Mouse (Mus musculus): ENCODE measurements around the gene Cdh1. TPM values are rescaled to one million over a fixed set of nuclear protein-coding genes. Genes with fewer than 3 reads are reported as not detected.
A peak's percentile ranks its signal among the peaks of the same experiment; 100 is the strongest.

The Cdh1 gene
- polyA plus RNA-seq, 1 experiment from 2014 or later: 26.6 TPM

- Histone ChIP-seq H3K4me1 (peaks cover 10% of the 10 kb centered on the region; the same call in 1 of the 2 replicates), H3K27ac (no peak overlapping the region), H3K9me3 (no peaks in the 10 kb centered on the region), H3K9ac (no peak overlapping the region), H3K4me3 (no peak overlapping the region), H3K4me2 (replicated peaks) (no peak overlapping the region), H3K27me3 (no peaks in the 10 kb centered on the region), H3K36me3 (no peaks in the 10 kb centered on the region)
- no peak for ATAC-seq (ENCODE audit: insufficient number of reproducible peaks, insufficient read depth, low FRiP score, low TSS enrichment)
- WGBS: 66% methylated on average over 10 of the region's 10 CpGs
These were observed 12.6 kb downstream of the Cdh1 start for GRCm38 (mm10) chr8:106615661-106616299.

GRCm38 (mm10) chr8:106616679-106617078 is 13.5 kb downstream of the Cdh1 start:
- Histone ChIP-seq H3K9me3 (no peaks in the 10 kb centered on the region), H3K36me3 (no peaks in the 10 kb centered on the region), H3K4me3 (no peak overlapping the region), H3K27me3 (no peaks in the 10 kb centered on the region), H3K9ac (no peak overlapping the region), H3K27ac (no peak overlapping the region), H3K4me1 (peaks cover 10% of the 10 kb centered on the region; the same call in 1 of the 2 replicates), H3K4me2 (replicated peaks) (no peak overlapping the region)
- WGBS: 39% methylated on average over 4 of the region's 4 CpGs
- ATAC-seq (ENCODE audit: insufficient number of reproducible peaks, insufficient read depth, low FRiP score, low TSS enrichment): no peak

GRCm38 (mm10) chr8:106617196-106617595 is 14.0 kb downstream of the Cdh1 start:
- Histone ChIP-seq H3K4me2 (replicated peaks) (no peak overlapping the region), H3K27ac (no peak overlapping the region), H3K4me1 (peaks cover 10% of the 10 kb centered on the region; the same call in 1 of the 2 replicates), H3K27me3 (no peaks in the 10 kb centered on the region), H3K36me3 (no peaks in the 10 kb centered on the region), H3K4me3 (no peak overlapping the region), H3K9ac (no peak overlapping the region), H3K9me3 (no peaks in the 10 kb centered on the region)
- WGBS: 19% methylated on average over 6 of the region's 6 CpGs
- no peak for ATAC-seq (ENCODE audit: insufficient number of reproducible peaks, insufficient read depth, low FRiP score, low TSS enrichment)

GRCm38 (mm10) chr8:106617865-106618264 is 14.7 kb downstream of the Cdh1 start:
- no peak overlapping the region for H3K9ac ChIP-seq
- no peak for ATAC-seq (ENCODE audit: insufficient number of reproducible peaks, insufficient read depth, low FRiP score, low TSS enrichment)
- no peak overlapping the region for H3K27ac ChIP-seq
- WGBS: 66% methylated on average over 6 of the region's 6 CpGs
- no peak overlapping the region for H3K4me3 ChIP-seq
- no peaks in the 10 kb centered on the region for H3K36me3 ChIP-seq
- no peaks in the 10 kb centered on the region for H3K27me3 ChIP-seq
- peaks cover 10% of the 10 kb centered on the region; the same call in 1 of the 2 replicates for H3K4me1 ChIP-seq
- H3K4me2 ChIP-seq (replicated peaks): no peak overlapping the region
- no peaks in the 10 kb centered on the region for H3K9me3 ChIP-seq

GRCm38 (mm10) chr8:106618324-106618723 is 15.2 kb downstream of the Cdh1 start:
- whole genome bisulfite sequencing: 38% methylated on average over 6 of the region's 6 CpGs

GRCm38 (mm10) chr8:106619549-106620245 is 16.5 kb downstream of the Cdh1 start:
- no peak overlapping the region for H3K9ac ChIP-seq
- no peak overlapping the region for H3K4me3 ChIP-seq
- WGBS: 32% methylated on average over 9 of the region's 9 CpGs
- H3K27me3 ChIP-seq: no peaks in the 10 kb centered on the region
- H3K27ac ChIP-seq: peak overlapping the region; percentile 32; the same call in 1 of the 2 replicates
- H3K9me3 ChIP-seq: no peaks in the 10 kb centered on the region
- no peak overlapping the region for H3K4me2 ChIP-seq (replicated peaks)
- peak; percentile 64; the same call in 1 of the 2 replicates for ATAC-seq (ENCODE audit: insufficient number of reproducible peaks, insufficient read depth, low FRiP score, low TSS enrichment)
- peaks cover 10% of the 10 kb centered on the region; the same call in 1 of the 2 replicates for H3K4me1 ChIP-seq
- H3K36me3 ChIP-seq: no peaks in the 10 kb centered on the region

More at GRCm38 (mm10) chr8:106618324-106618723, 15.2 kb downstream of the Cdh1 start:
- no peak overlapping the region for H3K4me2 ChIP-seq (replicated peaks)
- peaks cover 10% of the 10 kb centered on the region; the same call in 1 of the 2 replicates for H3K4me1 ChIP-seq
- ATAC-seq (ENCODE audit: insufficient number of reproducible peaks, insufficient read depth, low FRiP score, low TSS enrichment): no peak
- H3K9ac ChIP-seq: no peak overlapping the region
- H3K27me3 ChIP-seq: no peaks in the 10 kb centered on the region
- H3K36me3 ChIP-seq: no peaks in the 10 kb centered on the region
- no peak overlapping the region for H3K27ac ChIP-seq
- H3K9me3 ChIP-seq: no peaks in the 10 kb centered on the region
- no peak overlapping the region for H3K4me3 ChIP-seq

- H3K9ac ChIP-seq: no peak overlapping the region
- H3K9me3 ChIP-seq: no peaks in the 10 kb centered on the region
- no peaks in the 10 kb centered on the region for H3K36me3 ChIP-seq
- no peak for ATAC-seq (ENCODE audit: insufficient number of reproducible peaks, insufficient read depth, low FRiP score, low TSS enrichment)
- no peak overlapping the region for H3K27ac ChIP-seq
- 86% methylated on average over 2 of the region's 2 CpGs for WGBS
- peaks cover 10% of the 10 kb centered on the region; the same call in 1 of the 2 replicates for H3K4me1 ChIP-seq
- H3K27me3 ChIP-seq: no peaks in the 10 kb centered on the region
- no peak overlapping the region for H3K4me2 ChIP-seq (replicated peaks)
- H3K4me3 ChIP-seq: no peak overlapping the region
These were observed 17.3 kb downstream of the Cdh1 start for GRCm38 (mm10) chr8:106620488-106620887.

- no peaks in the 10 kb centered on the region for H3K36me3 ChIP-seq
- H3K4me3 ChIP-seq: no peak overlapping the region
- peaks cover 10% of the 10 kb centered on the region; the same call in 1 of the 2 replicates for H3K4me1 ChIP-seq
- 52% methylated on average over 5 of the region's 5 CpGs for WGBS
- H3K9ac ChIP-seq: no peak overlapping the region
- H3K9me3 ChIP-seq: no peaks in the 10 kb centered on the region
- H3K27ac ChIP-seq: no peak overlapping the region
- no peak overlapping the region for H3K4me2 ChIP-seq (replicated peaks)
- H3K27me3 ChIP-seq: no peaks in the 10 kb centered on the region
- ATAC-seq (ENCODE audit: insufficient number of reproducible peaks, insufficient read depth, low FRiP score, low TSS enrichment): no peak
These were observed 19.9 kb downstream of the Cdh1 start for GRCm38 (mm10) chr8:106623016-106623415.

- Histone ChIP-seq H3K27me3 (no peaks in the 10 kb centered on the region), H3K4me3 (no peak overlapping the region), H3K4me2 (replicated peaks) (no peak overlapping the region), H3K9ac (no peak overlapping the region), H3K36me3 (no peaks in the 10 kb centered on the region), H3K9me3 (no peaks in the 10 kb centered on the region), H3K27ac (no peak overlapping the region), H3K4me1 (peaks cover 10% of the 10 kb centered on the region; the same call in 1 of the 2 replicates)
- WGBS: 77% methylated on average over 3 of the region's 3 CpGs
- no peak for ATAC-seq (ENCODE audit: insufficient number of reproducible peaks, insufficient read depth, low FRiP score, low TSS enrichment)
These were observed 20.3 kb downstream of the Cdh1 start for GRCm38 (mm10) chr8:106623451-106623850.

- no peak overlapping the region for H3K4me2 ChIP-seq (replicated peaks)
- H3K9me3 ChIP-seq: no peaks in the 10 kb centered on the region
- H3K27me3 ChIP-seq: no peaks in the 10 kb centered on the region
- H3K27ac ChIP-seq: no peak overlapping the region
- peaks cover 10% of the 10 kb centered on the region; the same call in 1 of the 2 replicates for H3K4me1 ChIP-seq
- no peak overlapping the region for H3K9ac ChIP-seq
- ATAC-seq (ENCODE audit: insufficient number of reproducible peaks, insufficient read depth, low FRiP score, low TSS enrichment): no peak
- H3K4me3 ChIP-seq: no peak overlapping the region
- H3K36me3 ChIP-seq: no peaks in the 10 kb centered on the region
These were observed 20.8 kb downstream of the Cdh1 start for GRCm38 (mm10) chr8:106623954-106624353.

- Histone ChIP-seq H3K9ac (no peak overlapping the region), H3K27ac (no peak overlapping the region), H3K4me2 (replicated peaks) (no peak overlapping the region), H3K4me3 (no peak overlapping the region), H3K4me1 (peaks cover 8% of the 10 kb centered on the region; the same call in 1 of the 2 replicates), H3K27me3 (no peaks in the 10 kb centered on the region), H3K36me3 (no peaks in the 10 kb centered on the region), H3K9me3 (no peaks in the 10 kb centered on the region)
- 90% methylated on average over 3 of the region's 3 CpGs for WGBS
- no peak for ATAC-seq (ENCODE audit: insufficient number of reproducible peaks, insufficient read depth, low FRiP score, low TSS enrichment)
These were observed 21.6 kb downstream of the Cdh1 start for GRCm38 (mm10) chr8:106624743-106625142.
